Mouse (Mus musculus): Measurements from ENCODE around the gene Uqcrq. TPM values are rescaled to one million over a fixed set of nuclear protein-coding genes. Genes with fewer than 3 reads are reported as not detected.

The Uqcrq gene
- polyA plus RNA-seq (2016; fragmentation: Nextera tagmentation; extraction: Ambion mirVana) = 1,089 and 1,102 TPM in 2 replicates

DNA sequence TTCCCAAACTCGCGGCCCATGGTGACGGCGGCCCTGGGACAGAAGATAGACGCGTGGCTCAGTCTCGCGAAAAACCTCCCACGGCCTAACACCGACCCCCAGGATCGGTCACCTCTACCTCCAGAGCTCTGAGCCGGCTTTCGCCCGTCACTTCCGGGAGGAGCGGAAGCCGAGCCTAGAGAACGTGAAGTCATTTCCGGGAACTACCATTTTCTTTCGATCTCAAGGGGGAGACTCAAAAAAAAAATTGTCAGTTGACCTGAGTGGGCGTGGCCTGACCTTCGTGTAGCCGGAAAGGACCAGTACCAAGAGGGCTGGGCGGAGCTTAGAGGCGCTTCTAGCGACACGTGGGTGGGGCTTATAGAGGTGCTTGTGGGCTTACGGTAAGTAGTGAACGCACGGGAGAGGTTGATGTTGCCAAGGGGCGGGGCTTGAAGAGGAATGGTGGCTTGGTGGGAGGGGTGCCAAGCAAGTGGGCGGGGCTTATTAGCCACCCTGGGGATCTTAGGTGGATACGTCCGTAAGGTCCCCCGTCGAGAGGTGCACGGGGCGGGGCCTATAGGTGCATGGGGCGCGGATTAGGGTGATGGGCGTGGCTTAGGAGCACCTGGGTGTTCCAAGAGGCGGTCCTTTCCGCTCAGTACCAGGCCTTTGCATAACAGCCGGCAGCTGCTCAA is at the start of gene Uqcrq, which contains the start of gene Gdf9:
Gene Uqcrq, minus strand, starts transcription at position 162 of the 677 bp plus-strand sequence.
Gene Gdf9, plus strand, starts transcription at position 354 of the 677 bp plus-strand sequence.
- under 1% methylated on average over 44 of the region's 44 CpGs for whole genome bisulfite sequencing
- Histone ChIP-seq H3K4me2 (peak within 1 kb of the TSS; percentile 84), H3K36me3 (peaks cover 15% of the 10 kb centered on the region), H3K4me1 (replicated peaks) (peaks cover 23% of the 10 kb centered on the region), H3K9me3 (replicated peaks) (no peaks in the 10 kb centered on the region), H3K4me3 (peak within 1 kb of the TSS; percentile 92), H3K9ac (peak within 1 kb of the TSS; percentile 93), H3K27ac (ENCODE audit: poor library complexity, severe bottlenecking) (peak within 1 kb of the TSS; percentile 75), H3K27me3 (replicated peaks) (no peaks in the 10 kb centered on the region)
- ATAC-seq (ENCODE audit: insufficient number of reproducible peaks, low FRiP score) = peak; percentile 97

DNA sequence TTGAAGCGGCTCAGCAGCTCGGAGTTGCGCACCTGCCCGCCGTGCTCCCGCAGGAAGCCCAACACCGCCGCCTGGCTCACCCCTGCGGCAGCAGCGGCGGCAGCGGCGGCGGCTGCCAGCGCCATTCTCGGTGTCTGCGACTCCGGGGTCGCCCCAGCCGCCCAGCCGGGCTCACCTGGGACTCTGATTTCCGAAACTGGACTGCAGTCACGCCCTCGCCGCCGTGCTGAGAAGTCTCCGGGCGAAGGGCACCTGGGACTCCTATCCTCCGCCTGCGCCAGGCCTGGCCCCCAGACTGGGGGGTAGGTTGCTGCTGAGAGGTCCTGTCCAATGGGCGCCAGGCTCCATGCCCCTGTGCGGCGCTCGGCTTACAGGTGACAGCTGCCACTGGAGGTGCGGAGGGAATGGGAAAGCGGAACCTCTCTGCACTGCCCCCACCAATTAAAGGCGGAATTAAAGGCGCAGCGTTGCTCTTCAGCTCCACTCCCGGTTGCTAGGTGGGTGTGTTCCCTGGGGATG is 49.2 kb upstream of the Uqcrq start, which contains the start of the genes Gm9945 and Sowaha:
Gene Gm9945, plus strand, starts transcription at position 384 of the 519 bp plus-strand sequence.
Gene Sowaha, minus strand, starts transcription at position 492 of the 519 bp plus-strand sequence.
- no peaks in the 10 kb centered on the region for H3K36me3 ChIP-seq
- peak; percentile 33 for ATAC-seq (ENCODE audit: insufficient number of reproducible peaks, low FRiP score)
- H3K4me2 ChIP-seq = peak within 1 kb of the TSS; percentile 88
- H3K4me1 ChIP-seq (replicated peaks) = peaks cover 19% of the 10 kb centered on the region
- 4% methylated on average over 40 of the region's 40 CpGs for WGBS
- peaks cover 59% of the 10 kb centered on the region for H3K27me3 ChIP-seq (replicated peaks)
- H3K9ac ChIP-seq = peak within 1 kb of the TSS; percentile 54
- no peak within 1 kb of the TSS for H3K27ac ChIP-seq (ENCODE audit: poor library complexity, severe bottlenecking)
- peak within 1 kb of the TSS; percentile 55 for H3K4me3 ChIP-seq
- no peaks in the 10 kb centered on the region for H3K9me3 ChIP-seq (replicated peaks)

DNA sequence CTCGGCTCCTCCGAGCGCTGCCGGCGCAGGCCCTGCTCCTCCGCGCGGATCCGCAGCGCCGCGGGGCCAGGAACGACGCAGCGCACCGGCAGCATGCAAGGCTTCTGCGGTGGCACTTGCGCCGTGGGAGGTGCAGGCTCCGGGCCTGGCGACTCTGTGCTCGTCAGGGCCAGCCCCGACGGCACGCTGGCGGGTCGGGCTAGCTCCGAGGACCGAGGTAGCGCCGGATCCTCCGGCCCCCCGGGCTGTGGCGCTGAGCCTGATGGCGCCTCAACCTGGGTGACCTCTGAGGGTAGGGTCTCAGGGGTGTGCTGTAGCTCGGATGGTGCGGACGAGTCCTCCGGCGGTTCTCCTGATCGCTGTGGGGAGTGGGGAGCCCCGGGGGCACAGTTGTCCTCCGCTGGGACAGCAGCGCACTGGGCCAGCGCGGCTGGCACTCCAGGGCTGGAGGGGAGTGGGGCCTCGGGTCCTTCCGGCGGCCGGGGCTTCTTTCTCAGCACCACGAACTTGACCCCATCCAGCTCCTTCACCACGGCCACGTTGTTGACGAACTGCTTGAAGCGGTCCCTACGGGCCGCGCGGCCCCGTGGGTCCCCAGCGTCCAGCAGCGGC is 48.6 kb upstream of the Uqcrq start:
- peak overlapping the region; percentile 88 for H3K4me2 ChIP-seq
- H3K36me3 ChIP-seq = no peaks in the 10 kb centered on the region
- H3K4me1 ChIP-seq (replicated peaks) = peaks cover 19% of the 10 kb centered on the region
- peaks cover 65% of the 10 kb centered on the region for H3K27me3 ChIP-seq (replicated peaks)
- H3K9me3 ChIP-seq (replicated peaks) = no peaks in the 10 kb centered on the region
- no peak overlapping the region for H3K27ac ChIP-seq (ENCODE audit: poor library complexity, severe bottlenecking)
- WGBS = under 1% methylated on average over 62 of the region's 62 CpGs
- H3K9ac ChIP-seq = peak overlapping the region; percentile 54
- peak overlapping the region; percentile 55 for H3K4me3 ChIP-seq
- ATAC-seq (ENCODE audit: insufficient number of reproducible peaks, low FRiP score) = peak; percentile 35; the same call in 1 of the 2 replicates

DNA sequence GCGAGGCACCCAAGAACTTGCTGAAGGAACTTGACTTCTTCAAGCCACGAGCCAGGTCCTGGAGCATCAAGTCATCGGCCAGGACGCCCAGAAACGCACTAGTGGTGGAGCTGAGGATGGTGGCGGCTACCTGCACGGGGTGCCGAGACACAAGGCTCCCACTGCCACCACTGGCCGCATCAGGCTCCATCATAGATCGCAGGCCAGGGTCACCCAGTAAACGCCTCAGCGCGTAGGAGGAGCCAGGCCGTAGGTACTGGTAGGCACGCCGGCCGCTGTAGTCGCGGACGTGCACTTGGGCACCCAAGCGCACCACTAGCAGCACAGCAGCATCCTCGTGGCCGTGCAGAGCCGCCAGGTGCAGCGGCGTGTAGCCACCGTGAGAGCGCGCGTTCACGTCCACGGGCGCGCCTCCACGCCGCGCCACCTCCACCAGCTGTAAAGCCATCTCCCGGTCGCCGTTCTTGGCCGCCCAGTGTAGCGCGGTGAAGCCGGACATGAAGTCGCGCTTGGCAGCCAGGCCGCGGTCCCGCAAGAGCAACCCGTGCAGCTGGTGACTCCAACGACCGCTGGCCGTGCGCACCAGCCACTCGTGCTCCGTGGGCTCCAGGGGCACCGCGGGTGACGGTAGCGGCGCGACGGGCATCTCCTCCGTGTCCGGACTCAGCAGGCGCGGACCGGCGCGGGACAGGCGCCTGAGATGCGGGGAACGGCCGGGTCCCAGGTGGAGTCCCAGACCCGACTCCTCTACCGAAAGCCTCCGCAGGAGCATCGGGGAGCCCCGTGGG is 47.9 kb upstream of the Uqcrq start:
- peak; percentile 46; the same call in 1 of the 2 replicates for ATAC-seq (ENCODE audit: insufficient number of reproducible peaks, low FRiP score)
- no peaks in the 10 kb centered on the region for H3K36me3 ChIP-seq
- peak overlapping the region; percentile 88 for H3K4me2 ChIP-seq
- H3K4me1 ChIP-seq (replicated peaks) = peaks cover 19% of the 10 kb centered on the region
- no peak overlapping the region for H3K27ac ChIP-seq (ENCODE audit: poor library complexity, severe bottlenecking)
- peaks cover 72% of the 10 kb centered on the region for H3K27me3 ChIP-seq (replicated peaks)
- peak overlapping the region; percentile 55 for H3K4me3 ChIP-seq
- H3K9me3 ChIP-seq (replicated peaks) = no peaks in the 10 kb centered on the region; the same call in 1 of the 2 replicates
- 5% methylated on average over 79 of the region's 79 CpGs for WGBS
- H3K9ac ChIP-seq = peak overlapping the region; percentile 54

DNA sequence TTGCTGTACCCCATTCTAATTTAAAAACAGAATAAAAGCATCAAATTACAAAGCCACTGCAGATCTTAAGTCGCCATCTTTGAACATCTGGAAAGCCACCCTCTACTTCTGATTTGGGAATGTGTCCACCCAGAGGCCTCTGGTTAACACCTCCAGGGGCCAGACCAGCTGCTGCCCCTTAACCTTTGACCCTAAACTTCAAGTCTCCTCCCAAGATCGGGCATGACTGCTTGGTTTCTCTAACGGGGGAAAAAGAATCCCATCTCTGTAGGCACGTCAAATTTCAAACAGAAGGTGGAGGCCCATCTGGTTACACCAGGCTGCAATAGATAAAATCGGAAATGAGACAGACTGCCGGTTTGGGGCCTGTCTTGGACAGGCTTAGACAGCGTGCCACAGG is 47.2 kb upstream of the Uqcrq start:
- Histone ChIP-seq H3K27ac (ENCODE audit: poor library complexity, severe bottlenecking) (no peak overlapping the region), H3K4me2 (peak overlapping the region; percentile 88; the same call in 1 of the 2 replicates), H3K9ac (no peak overlapping the region), H3K4me1 (replicated peaks) (peaks cover 19% of the 10 kb centered on the region), H3K27me3 (replicated peaks) (peaks cover 77% of the 10 kb centered on the region), H3K36me3 (no peaks in the 10 kb centered on the region), H3K9me3 (replicated peaks) (no peaks in the 10 kb centered on the region; the same call in 1 of the 2 replicates), H3K4me3 (0 out of 2 replicates have a peak overlapping the region, but pooled peaks have one; percentile 55)
- ATAC-seq (ENCODE audit: insufficient number of reproducible peaks, low FRiP score) = no peak
- 53% methylated on average over 7 of the region's 7 CpGs for WGBS

DNA sequence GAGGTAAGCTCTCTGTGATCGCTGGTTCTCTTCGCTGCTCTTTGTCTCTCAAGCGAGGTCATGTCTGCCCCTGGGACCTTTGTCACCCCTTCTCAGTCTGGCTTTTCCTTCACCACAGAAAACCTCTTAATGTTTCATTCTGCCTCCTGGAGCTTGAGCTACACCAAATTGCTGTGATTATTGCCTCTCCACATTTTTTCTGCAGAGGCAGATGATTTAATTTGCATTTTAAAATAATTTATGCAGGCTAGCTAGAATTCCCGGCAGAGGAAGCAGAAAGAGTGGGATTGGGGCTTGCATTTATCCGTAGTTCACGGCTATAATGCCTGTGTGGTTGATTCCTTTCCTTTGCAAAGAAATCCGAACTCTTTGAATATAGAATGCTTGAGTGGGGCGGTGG is 45.0 kb upstream of the Uqcrq start:
- Histone ChIP-seq H3K27me3 (replicated peaks) (peaks cover 80% of the 10 kb centered on the region), H3K4me1 (replicated peaks) (peaks cover 23% of the 10 kb centered on the region), H3K4me3 (no peak overlapping the region), H3K9ac (no peak overlapping the region), H3K9me3 (replicated peaks) (no peaks in the 10 kb centered on the region; the same call in 1 of the 2 replicates), H3K4me2 (no peak overlapping the region), H3K27ac (ENCODE audit: poor library complexity, severe bottlenecking) (no peak overlapping the region), H3K36me3 (no peaks in the 10 kb centered on the region)
- WGBS = 30% methylated on average over 8 of the region's 8 CpGs
- ATAC-seq (ENCODE audit: insufficient number of reproducible peaks, low FRiP score) = no peak

DNA sequence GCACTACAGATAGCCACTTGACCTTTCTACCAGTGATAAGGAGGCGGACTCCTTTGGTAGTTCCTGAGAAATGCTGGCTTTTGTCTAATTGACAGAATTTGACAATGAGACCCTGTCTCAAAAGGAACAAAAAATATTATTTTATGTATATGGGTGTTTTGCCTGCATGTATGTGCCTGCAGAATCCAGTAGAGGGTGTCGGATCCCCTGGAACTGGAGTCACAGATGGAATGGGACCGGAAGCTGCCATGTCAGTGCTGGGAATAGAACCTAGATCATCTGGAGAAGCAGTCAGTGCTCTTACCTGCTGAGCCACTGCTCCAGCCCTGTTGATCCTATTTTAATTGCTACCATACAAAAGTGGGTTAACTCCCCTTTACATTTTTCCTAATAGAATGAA is 42.1 kb upstream of the Uqcrq start:
- peaks cover 11% of the 10 kb centered on the region for H3K4me1 ChIP-seq (replicated peaks)
- no peak overlapping the region for H3K4me3 ChIP-seq
- ATAC-seq (ENCODE audit: insufficient number of reproducible peaks, low FRiP score) = no peak
- WGBS = 73% methylated on average over 3 of the region's 3 CpGs
- H3K27me3 ChIP-seq (replicated peaks) = peaks cover 56% of the 10 kb centered on the region
- no peak overlapping the region for H3K4me2 ChIP-seq
- H3K9ac ChIP-seq = no peak overlapping the region
- no peaks in the 10 kb centered on the region; the same call in 1 of the 2 replicates for H3K9me3 ChIP-seq (replicated peaks)
- no peak overlapping the region for H3K27ac ChIP-seq (ENCODE audit: poor library complexity, severe bottlenecking)
- H3K36me3 ChIP-seq = no peaks in the 10 kb centered on the region

DNA sequence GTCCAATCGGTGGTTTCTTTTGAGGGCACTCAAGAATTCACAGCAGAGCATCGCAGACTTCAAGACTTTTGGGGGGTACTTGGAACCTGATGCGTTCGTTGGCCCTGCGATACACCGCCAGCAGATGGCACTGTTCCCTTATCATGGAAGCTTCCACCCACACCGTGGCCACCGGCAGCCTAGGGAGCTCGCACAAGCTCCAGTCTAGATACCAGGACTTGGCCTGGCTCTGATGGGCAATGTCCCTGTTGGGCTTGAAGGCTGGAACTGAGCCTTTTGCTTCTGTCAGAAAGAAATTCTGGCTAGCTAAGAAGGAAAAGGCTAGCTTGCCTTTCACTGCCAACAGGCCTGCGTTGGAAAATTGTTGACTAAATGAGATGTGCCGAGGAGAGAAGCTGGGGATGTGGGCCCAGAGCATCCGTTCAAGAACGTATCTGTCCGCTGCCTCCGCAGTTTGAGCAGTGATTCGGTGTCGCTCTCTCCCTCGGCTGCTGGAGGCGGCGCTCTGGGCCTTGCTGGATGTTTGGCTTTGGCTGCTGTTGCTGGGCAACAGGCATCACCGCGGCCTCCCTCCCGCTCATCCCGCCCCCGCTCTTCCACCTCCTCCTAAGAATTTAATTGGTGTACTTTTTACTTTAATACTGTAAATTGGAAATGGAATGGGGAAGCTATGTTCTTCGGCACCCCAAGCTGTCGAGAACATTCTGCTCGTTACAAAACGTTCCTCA is 39.5 kb upstream of the Uqcrq start, which contains the start of gene Gm9837:
Gene Gm9837, minus strand, starts transcription at position 512 of the 728 bp plus-strand sequence.
- ATAC-seq (ENCODE audit: insufficient number of reproducible peaks, low FRiP score) = 0 out of 2 replicates have a peak, but pooled peaks have one; percentile 70
- peaks cover 59% of the 10 kb centered on the region for H3K27me3 ChIP-seq (replicated peaks)
- H3K9me3 ChIP-seq (replicated peaks) = no peaks in the 10 kb centered on the region; the same call in 1 of the 2 replicates
- H3K4me3 ChIP-seq = peak within 1 kb of the TSS; percentile 24
- H3K9ac ChIP-seq = no peak within 1 kb of the TSS
- H3K4me2 ChIP-seq = peak within 1 kb of the TSS; percentile 64
- WGBS = 4% methylated on average over 29 of the region's 29 CpGs
- H3K4me1 ChIP-seq (replicated peaks) = peaks cover 20% of the 10 kb centered on the region
- H3K27ac ChIP-seq (ENCODE audit: poor library complexity, severe bottlenecking) = no peak within 1 kb of the TSS
- H3K36me3 ChIP-seq = no peaks in the 10 kb centered on the region

DNA sequence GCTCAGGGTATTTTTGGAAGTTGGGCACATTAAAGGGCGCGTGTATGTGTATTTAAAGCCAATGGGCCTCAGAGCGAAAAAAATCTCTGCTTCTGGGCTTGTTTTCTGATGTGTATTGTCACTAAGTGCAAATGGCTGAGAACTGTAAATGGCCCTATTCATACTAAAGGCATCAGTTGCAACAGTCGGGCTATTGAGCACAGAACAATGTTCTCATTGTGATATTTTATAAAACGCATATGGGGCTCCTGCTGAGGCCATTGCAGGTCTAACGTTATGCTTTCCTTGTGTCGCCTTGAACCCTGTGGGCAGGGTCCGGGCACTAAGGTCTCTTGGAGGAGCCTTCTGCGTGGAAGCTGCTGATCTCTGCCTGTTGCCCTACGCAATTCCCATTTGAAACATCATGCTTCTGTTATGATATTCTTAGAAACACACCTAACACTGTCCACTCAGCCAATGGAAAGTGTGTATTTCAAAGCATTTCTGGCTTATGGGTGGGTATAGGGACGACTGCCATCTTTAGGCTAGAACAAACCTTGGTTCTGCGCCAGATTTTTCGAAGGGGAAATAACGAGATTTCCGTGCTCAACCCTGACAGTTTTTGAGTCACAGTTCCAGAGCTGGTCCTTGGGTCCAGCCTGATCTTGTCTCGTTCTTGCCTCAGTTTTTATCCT is 38.8 kb upstream of the Uqcrq start:
- Histone ChIP-seq H3K4me2 (peak overlapping the region; percentile 64), H3K36me3 (0 out of 2 replicates have a peak, but pooled peaks cover 3% of the 10 kb centered on the region), H3K9ac (no peak overlapping the region), H3K27ac (ENCODE audit: poor library complexity, severe bottlenecking) (no peak overlapping the region), H3K4me3 (no peak overlapping the region), H3K4me1 (replicated peaks) (peaks cover 20% of the 10 kb centered on the region), H3K9me3 (replicated peaks) (no peaks in the 10 kb centered on the region; the same call in 1 of the 2 replicates), H3K27me3 (replicated peaks) (peaks cover 59% of the 10 kb centered on the region)
- no peak for ATAC-seq (ENCODE audit: insufficient number of reproducible peaks, low FRiP score)
- 37% methylated on average over 16 of the region's 16 CpGs for WGBS
